Mouse (Mus musculus) C2C12 (cell line): ENCODE measurements around the gene Akap8l. TPM values are rescaled to one million over a fixed set of nuclear protein-coding genes. Genes with fewer than 3 reads are reported as not detected.

Experiments used
- H3K27me3 ChIP-seq: one replicate; pipeline ENCODE4 v1.6.1; 2011; ENCODE audit not compliant: control insufficient read depth, insufficient read depth, insufficient read length
- H3K36me3 ChIP-seq: one replicate; pipeline ENCODE4 v1.6.1; 2011; ENCODE audit not compliant: control insufficient read depth, insufficient read depth
- H3K4me3 ChIP-seq: one replicate; pipeline ENCODE4 v1.5.1; 2011; ENCODE audit warnings: mild to moderate bottlenecking, control low read depth; ENCODE audit not compliant: poor library complexity, insufficient read depth, severe bottlenecking
- H3K79me2 ChIP-seq: one replicate; pipeline ENCODE4 v1.6.1; 2011; ENCODE audit not compliant: control insufficient read depth, insufficient read depth
- H3K79me3 ChIP-seq: one replicate; pipeline ENCODE4 v1.6.1; 2011; ENCODE audit warnings: low read depth, control low read depth
- H3ac ChIP-seq: one replicate; pipeline ENCODE3; 2011; ENCODE audit warnings: low read depth; ENCODE audit not compliant: control insufficient read depth, insufficient read length
- CEBPB ChIP-seq: IDR thresholded peaks from one replicate; pipeline ENCODE4 v1.6.1; 2011; ENCODE audit warnings: low read depth, mild to moderate bottlenecking, control low read depth, moderate library complexity
- CTCF ChIP-seq: IDR thresholded peaks from one replicate; pipeline ENCODE4 v1.5.1; 2011; ENCODE audit not compliant: control insufficient read depth, insufficient read depth, insufficient read length
- FOSL1 ChIP-seq: IDR thresholded peaks from one replicate; pipeline ENCODE4 v1.8.0; 2011; ENCODE audit warnings: mild to moderate bottlenecking, low read length; ENCODE audit not compliant: poor library complexity, insufficient read depth, severe bottlenecking
- MAX ChIP-seq: IDR thresholded peaks from one replicate; pipeline ENCODE4 v1.6.1; 2011; ENCODE audit warnings: mild to moderate bottlenecking, control low read depth
- MYOD1 ChIP-seq: IDR thresholded peaks from one replicate; pipeline ENCODE4 v1.6.1; 2011; ENCODE audit warnings: low read depth; ENCODE audit not compliant: control insufficient read depth, insufficient read length
- MYOG ChIP-seq: IDR thresholded peaks from one replicate; pipeline ENCODE4 v1.6.1; 2011; ENCODE audit not compliant: control insufficient read depth, insufficient read length; ENCODE audit errors: extremely low read depth
- USF1 ChIP-seq: IDR thresholded peaks from one replicate; pipeline ENCODE4 v1.6.1; 2011; ENCODE audit warnings: low read depth, mild to moderate bottlenecking, control low read depth, moderate library complexity
- microRNA-seq: library from miRNA; unstranded; fragments of <30 nt; microRNA quantifications from one replicate; pipeline ENCODE4, GENCODE M21; 2019; ENCODE audit warnings: borderline microRNAs expressed
- polyA plus RNA-seq: library from polyadenylated mRNA; unstranded; fragments of >200 nt; fragmentation: generic; extraction: Trizol; gene quantifications from one replicate; pipeline ENCODE4 v1.2.1, GENCODE M21; 2012; ENCODE audit warnings: missing spikeins

Akap8l gene
- polyA plus RNA-seq, 1 experiment = 10.9 TPM

- no peaks in the 10 kb centered on the region for H3K27me3 ChIP-seq
- no peak for TF ChIP-seq MYOD1
- TF ChIP-seq FOSL1 = no peak
- peaks cover 88% of the 10 kb centered on the region for H3K79me3 ChIP-seq
- H3K4me3 ChIP-seq = no peak overlapping the region
- peaks cover 14% of the 10 kb centered on the region for H3K36me3 ChIP-seq
- H3K79me2 ChIP-seq = peaks cover 100% of the 10 kb centered on the region
- no peak overlapping the region for H3ac ChIP-seq
Measured at GRCm38 (mm10) chr17:32280575-32280974, 69.8 kb downstream of the Akap8l start.

GRCm38 (mm10) chr17:32277201-32277600 is 73.2 kb downstream of the Akap8l start:
- peaks cover 99% of the 10 kb centered on the region for H3K79me3 ChIP-seq
- no peaks in the 10 kb centered on the region for H3K27me3 ChIP-seq
- H3K36me3 ChIP-seq = peaks cover 13% of the 10 kb centered on the region
- peaks cover 100% of the 10 kb centered on the region for H3K79me2 ChIP-seq
- H3ac ChIP-seq = no peak overlapping the region
- TF ChIP-seq MAX (no peak), FOSL1 (no peak), USF1 (no peak), MYOG (no peak), CEBPB (no peak), MYOD1 (no peak)
- H3K4me3 ChIP-seq = no peak overlapping the region

GRCm38 (mm10) chr17:32275568-32275967 is 74.8 kb downstream of the Akap8l start:
- no peak overlapping the region for H3K4me3 ChIP-seq
- H3K27me3 ChIP-seq = no peaks in the 10 kb centered on the region
- H3K79me3 ChIP-seq = peaks cover 99% of the 10 kb centered on the region
- no peak for TF ChIP-seq CEBPB
- TF ChIP-seq MYOG = no peak
- no peak for TF ChIP-seq MYOD1
- no peak for TF ChIP-seq USF1
- no peak for TF ChIP-seq CTCF
- no peak for TF ChIP-seq MAX
- no peak for TF ChIP-seq FOSL1
- H3ac ChIP-seq = no peak overlapping the region
- H3K79me2 ChIP-seq = peaks cover 100% of the 10 kb centered on the region
- peaks cover 19% of the 10 kb centered on the region for H3K36me3 ChIP-seq

Small RNA genes lying within 50 kb of the gene (microRNA-seq; reads per million reads assigned to microRNA genes)
- not detected for gene Gm22201

Other genes starting within 250 kb of the Akap8l start
- gene Notch3, start 183.8 kb downstream of the Akap8l start, polyA plus RNA-seq = 14.8 TPM
- gene Ephx3, start 161.1 kb downstream of the Akap8l start, polyA plus RNA-seq = 0.12 TPM
- gene Brd4, start 65.9 kb downstream of the Akap8l start, polyA plus RNA-seq = 46.9 TPM
- gene Akap8, start 29.4 kb downstream of the Akap8l start, polyA plus RNA-seq = 27.3 TPM
- gene Wiz, start 38.8 kb upstream of the Akap8l start, polyA plus RNA-seq = 23.0 TPM
- not detected for gene Rasal3, start 53.0 kb upstream of the Akap8l start, polyA plus RNA-seq
- not detected for gene Pglyrp2, start 73.6 kb upstream of the Akap8l start, polyA plus RNA-seq
- gene Cyp4f39, start 102.1 kb upstream of the Akap8l start, polyA plus RNA-seq = 0.02 TPM
- gene Cyp4f17, start 155.4 kb upstream of the Akap8l start, polyA plus RNA-seq = 1.3 TPM
- gene Cyp4f16, start 186.0 kb upstream of the Akap8l start, polyA plus RNA-seq = 19.6 TPM